Mouse (Mus musculus) regulatory T cell (primary cell): ENCODE measurements around the gene Ppm1k.
"Not testable (repeated sequence)": the region's sequence is repeated elsewhere in the genome, so short reads cannot be mapped to it uniquely, and the experiment has no call there.

Experiments used
- in situ Hi-C: fragments of 300-600 bp; cut with MboI, MseI; formaldehyde crosslinking; loops from one replicate; pipeline ENCODE4 v1.15.1; 2025; ENCODE audit warnings: high pct_unique_total_duplicates

Ppm1k gene

GRCm38 (mm10) chr6:57533410-57533809 is 1.9 kb downstream of the Ppm1k start:
- in situ Hi-C loops = loop anchor here (10.0 to 25.0 kb wide), 2 partner anchors 609 to 821 kb away; partner anchors contain the start of genes Avl9, Lsm5, Nt5c3 and Vmn1r4

GRCm38 (mm10) chr6:57532022-57532421 is 3.2 kb downstream of the Ppm1k start:
- in situ Hi-C loops = loop anchor here (10.0 to 25.0 kb wide), 2 partner anchors 607 to 820 kb away; partner anchors contain the start of genes Avl9, Lsm5, Nt5c3 and Vmn1r4

- in situ Hi-C loops = loop anchor here (10.0 to 25.0 kb wide), 2 partner anchors 607 to 819 kb away; partner anchors contain the start of genes Avl9, Lsm5, Nt5c3 and Vmn1r4
Measured at GRCm38 (mm10) chr6:57531441-57531840, 3.8 kb downstream of the Ppm1k start.

- in situ Hi-C loops = loop anchor here (10.0 to 25.0 kb wide), 2 partner anchors 606 to 819 kb away; partner anchors contain the start of genes Avl9, Lsm5, Nt5c3 and Vmn1r4
Measured at GRCm38 (mm10) chr6:57531011-57531410, 4.3 kb downstream of the Ppm1k start.

- in situ Hi-C loops = loop anchor here (25.0 kb wide), 1 partner anchor 817 kb away; the partner anchor contains the start of genes Avl9 and Lsm5
Measured at GRCm38 (mm10) chr6:57529336-57529845, 5.9 kb downstream of the Ppm1k start.

GRCm38 (mm10) chr6:57526933-57527332 is 8.3 kb downstream of the Ppm1k start:
- in situ Hi-C loops = loop anchor here (25.0 kb wide), 1 partner anchor 815 kb away; the partner anchor contains the start of genes Avl9 and Lsm5

- in situ Hi-C loops = loop anchor here (25.0 kb wide), 1 partner anchor 812 kb away; the partner anchor contains the start of genes Avl9 and Lsm5
Measured at GRCm38 (mm10) chr6:57524742-57525141, 10.5 kb downstream of the Ppm1k start.

GRCm38 (mm10) chr6:57520749-57521652 is 14.3 kb downstream of the Ppm1k start:
- in situ Hi-C loops = no loop called here

- in situ Hi-C loops = no loop called here
Measured at GRCm38 (mm10) chr6:57514035-57514374, 21.3 kb downstream of the Ppm1k start.

- in situ Hi-C loops = no loop called here
Measured at GRCm38 (mm10) chr6:57513351-57514034, 21.8 kb downstream of the Ppm1k start.

- in situ Hi-C loops = no loop called here
Measured at GRCm38 (mm10) chr6:57511899-57512298, 23.4 kb downstream of the Ppm1k start.

GRCm38 (mm10) chr6:57503662-57504379 is 31.4 kb downstream of the Ppm1k start:
- in situ Hi-C loops = loop anchor here (5.0 kb wide), 1 partner anchor 68 kb away; no protein-coding TSS in a partner anchor

- in situ Hi-C loops = loop anchor here (5.0 kb wide), 1 partner anchor 1023 kb away; no protein-coding TSS in a partner anchor
Measured at GRCm38 (mm10) chr6:57499209-57499608, 36.1 kb downstream of the Ppm1k start.

- in situ Hi-C loops = not testable (repeated sequence)
Measured at GRCm38 (mm10) chr6:57468161-57468560, 67.1 kb downstream of the Ppm1k start.
